Mouse (Mus musculus): ENCODE data around the gene Neu3. TPM values are rescaled to one million over a fixed set of nuclear protein-coding genes. Genes with fewer than 3 reads are reported as not detected.

The Neu3 gene
- 2.2 TPM in 2 replicates for polyA plus RNA-seq (2015; fragmentation: Nextera tagmentation; extraction: Ambion mirVana)

GRCm38 (mm10) chr7:99828083-99828570, at the start of gene Neu3:
Gene Neu3, minus strand, starts transcription at chr7:99828417.
- WGBS, result 0% methylated on average over 26 of the region's 26 CpGs
- Histone ChIP-seq H3K4me2 (peak within 1 kb of the TSS; percentile 61), H3K9ac (peak within 1 kb of the TSS; percentile 64), H3K4me3 (peak within 1 kb of the TSS; percentile 45), H3K4me1 (replicated peaks) (peaks cover 13% of the 10 kb centered on the region), H3K36me3 (no peaks in the 10 kb centered on the region), H3K27ac (peak within 1 kb of the TSS; percentile 45; the same call in 1 of the 2 replicates), H3K9me3 (no peaks in the 10 kb centered on the region), H3K27me3 (no peaks in the 10 kb centered on the region)
- peak; percentile 94 for ATAC-seq (ENCODE audit: low FRiP score)

GRCm38 (mm10) chr7:99876345-99876744, 48.1 kb upstream of the Neu3 start:
- no peak overlapping the region for H3K27ac ChIP-seq
- peaks cover 5% of the 10 kb centered on the region for H3K4me1 ChIP-seq (replicated peaks)
- no peak overlapping the region for H3K4me3 ChIP-seq
- no peaks in the 10 kb centered on the region for H3K36me3 ChIP-seq
- ATAC-seq (ENCODE audit: low FRiP score), result peak; percentile 57
- no peak overlapping the region for H3K9ac ChIP-seq
- H3K9me3 ChIP-seq, result no peaks in the 10 kb centered on the region
- no peak overlapping the region for H3K4me2 ChIP-seq
- 5% methylated on average over 3 of the region's 3 CpGs for WGBS
- no peaks in the 10 kb centered on the region for H3K27me3 ChIP-seq

- Histone ChIP-seq H3K9me3 (no peaks in the 10 kb centered on the region), H3K9ac (no peak overlapping the region), H3K36me3 (no peaks in the 10 kb centered on the region), H3K4me2 (no peak overlapping the region), H3K27ac (no peak overlapping the region), H3K4me1 (replicated peaks) (peaks cover 5% of the 10 kb centered on the region), H3K27me3 (no peaks in the 10 kb centered on the region), H3K4me3 (no peak overlapping the region)
- 59% methylated on average over 5 of the region's 5 CpGs for WGBS
- ATAC-seq (ENCODE audit: low FRiP score), result no peak
Measured at GRCm38 (mm10) chr7:99875891-99876290, 47.7 kb upstream of the Neu3 start.

- H3K9me3 ChIP-seq, result no peaks in the 10 kb centered on the region
- no peaks in the 10 kb centered on the region for H3K36me3 ChIP-seq
- H3K4me1 ChIP-seq (replicated peaks), result peaks cover 5% of the 10 kb centered on the region
- WGBS, result 81% methylated on average over 6 of the region's 6 CpGs
- H3K9ac ChIP-seq, result no peak overlapping the region
- H3K27me3 ChIP-seq, result no peaks in the 10 kb centered on the region
- H3K27ac ChIP-seq, result no peak overlapping the region
- H3K4me2 ChIP-seq, result no peak overlapping the region
- H3K4me3 ChIP-seq, result no peak overlapping the region
- no peak for ATAC-seq (ENCODE audit: low FRiP score)
Measured at GRCm38 (mm10) chr7:99873965-99874364, 45.7 kb upstream of the Neu3 start.

- ATAC-seq (ENCODE audit: low FRiP score), result no peak
- Histone ChIP-seq H3K4me2 (no peak overlapping the region), H3K4me3 (no peak overlapping the region), H3K27ac (no peak overlapping the region), H3K9me3 (no peaks in the 10 kb centered on the region), H3K36me3 (no peaks in the 10 kb centered on the region), H3K4me1 (replicated peaks) (peaks cover under 1% of the 10 kb centered on the region; the same call in 1 of the 2 replicates), H3K9ac (no peak overlapping the region), H3K27me3 (no peaks in the 10 kb centered on the region)
- 78% methylated on average over 4 of the region's 4 CpGs for WGBS
Measured at GRCm38 (mm10) chr7:99869296-99869695, 41.1 kb upstream of the Neu3 start.

GRCm38 (mm10) chr7:99865219-99865618, 37.0 kb upstream of the Neu3 start:
- Histone ChIP-seq H3K4me2 (no peak overlapping the region), H3K9ac (no peak overlapping the region), H3K4me3 (no peak overlapping the region), H3K9me3 (no peaks in the 10 kb centered on the region), H3K36me3 (no peaks in the 10 kb centered on the region), H3K27me3 (no peaks in the 10 kb centered on the region), H3K4me1 (replicated peaks) (peaks cover 3% of the 10 kb centered on the region; the same call in 1 of the 2 replicates), H3K27ac (no peak overlapping the region)
- WGBS, result 54% methylated on average over 3 of the region's 3 CpGs
- ATAC-seq (ENCODE audit: low FRiP score), result no peak

GRCm38 (mm10) chr7:99864241-99865028, 36.2 kb upstream of the Neu3 start:
- Histone ChIP-seq H3K4me1 (replicated peaks) (peaks cover 3% of the 10 kb centered on the region; the same call in 1 of the 2 replicates), H3K4me3 (no peak overlapping the region), H3K9ac (no peak overlapping the region), H3K4me2 (no peak overlapping the region), H3K36me3 (no peaks in the 10 kb centered on the region), H3K27me3 (no peaks in the 10 kb centered on the region), H3K27ac (no peak overlapping the region), H3K9me3 (no peaks in the 10 kb centered on the region)
- ATAC-seq (ENCODE audit: low FRiP score), result no peak
- 50% methylated on average over 11 of the region's 11 CpGs for WGBS

GRCm38 (mm10) chr7:99863362-99863761, 35.1 kb upstream of the Neu3 start, which contains the start of gene Spcs2:
Gene Spcs2, minus strand, starts transcription at chr7:99863462.
- H3K9me3 ChIP-seq, result no peaks in the 10 kb centered on the region
- H3K4me1 ChIP-seq (replicated peaks), result peaks cover 5% of the 10 kb centered on the region; the same call in 1 of the 2 replicates
- no peak within 1 kb of the TSS for H3K27ac ChIP-seq
- no peaks in the 10 kb centered on the region for H3K27me3 ChIP-seq
- 43% methylated on average over 7 of the region's 7 CpGs for WGBS
- H3K4me3 ChIP-seq, result no peak within 1 kb of the TSS
- H3K9ac ChIP-seq, result no peak within 1 kb of the TSS
- no peaks in the 10 kb centered on the region for H3K36me3 ChIP-seq
- no peak for ATAC-seq (ENCODE audit: low FRiP score)
- no peak within 1 kb of the TSS for H3K4me2 ChIP-seq

- Histone ChIP-seq H3K4me1 (replicated peaks) (peaks cover 23% of the 10 kb centered on the region), H3K27me3 (no peaks in the 10 kb centered on the region), H3K4me2 (peak within 1 kb of the TSS; percentile 92), H3K36me3 (peaks cover 17% of the 10 kb centered on the region), H3K4me3 (peak within 1 kb of the TSS; percentile 82), H3K27ac (peak within 1 kb of the TSS; percentile 91), H3K9ac (peak within 1 kb of the TSS; percentile 89), H3K9me3 (no peaks in the 10 kb centered on the region)
- peak; percentile 98 for ATAC-seq (ENCODE audit: low FRiP score)
- WGBS, result under 1% methylated on average over 42 of the region's 42 CpGs
Measured at GRCm38 (mm10) chr7:99858813-99859585, 30.8 kb upstream of the Neu3 start, which contains the start of gene Xrra1. Gene Xrra1, plus strand, starts transcription at chr7:99859116.

GRCm38 (mm10) chr7:99858175-99858812, 30.1 kb upstream of the Neu3 start:
- peak overlapping the region; percentile 89 for H3K9ac ChIP-seq
- H3K36me3 ChIP-seq, result peaks cover 24% of the 10 kb centered on the region
- H3K4me1 ChIP-seq (replicated peaks), result peaks cover 23% of the 10 kb centered on the region
- no peaks in the 10 kb centered on the region for H3K27me3 ChIP-seq
- H3K9me3 ChIP-seq, result no peaks in the 10 kb centered on the region
- H3K4me3 ChIP-seq, result peak overlapping the region; percentile 82
- H3K4me2 ChIP-seq, result peak overlapping the region; percentile 92
- peak; percentile 76 for ATAC-seq (ENCODE audit: low FRiP score)
- H3K27ac ChIP-seq, result peak overlapping the region; percentile 91
- 2% methylated on average over 19 of the region's 19 CpGs for WGBS

GRCm38 (mm10) chr7:99856266-99856861, 28.1 kb upstream of the Neu3 start:
- Histone ChIP-seq H3K9me3 (no peaks in the 10 kb centered on the region), H3K4me1 (replicated peaks) (peaks cover 31% of the 10 kb centered on the region), H3K27me3 (no peaks in the 10 kb centered on the region), H3K36me3 (peaks cover 32% of the 10 kb centered on the region), H3K4me3 (no peak overlapping the region), H3K9ac (peak overlapping the region; percentile 29; the same call in 1 of the 2 replicates), H3K4me2 (0 out of 2 replicates have a peak overlapping the region, but pooled peaks have one; percentile 15), H3K27ac (no peak overlapping the region)
- WGBS, result 93% methylated on average over 14 of the region's 14 CpGs
- no peak for ATAC-seq (ENCODE audit: low FRiP score)

All from hindbrain, embryonic 13.5 days (tissue).